Mouse (Mus musculus): Measurements from ENCODE around the gene Prrc2a.

- no peak for TF ChIP-seq CTCF (IDR thresholded peaks at IDR 0.05; ENCODE audit: low read depth, low read length)
- TF ChIP-seq POLR2A (IDR thresholded peaks at IDR 0.05; ENCODE audit: borderline replicate concordance, low read depth, low read length) = no peak
Measured at GRCm38 (mm10) chr17:35193881-35194843, 29.5 kb upstream of the Prrc2a start, which contains the start of gene Ltb.
